Mouse (Mus musculus): ENCODE results near the gene Hc. TPM values are rescaled to one million over a fixed set of nuclear protein-coding genes. Genes with fewer than 3 reads are reported as not detected.

Hc gene
- total RNA-seq, 2 experiments from 2014 or later = not detected

GRCm38 (mm10) chr2:34979459-34980011 lies 81.7 kb downstream of the Hc start:
- no peak for ATAC-seq (ENCODE audit: poor library complexity, severe bottlenecking)

- no peak for ATAC-seq (ENCODE audit: poor library complexity, severe bottlenecking)
Observed at GRCm38 (mm10) chr2:34978226-34978625, 83.0 kb downstream of the Hc start.

GRCm38 (mm10) chr2:34976945-34977658 lies 84.1 kb downstream of the Hc start:
- peak; percentile 81 for ATAC-seq (ENCODE audit: poor library complexity, severe bottlenecking)

- peak; percentile 84 for ATAC-seq (ENCODE audit: poor library complexity, severe bottlenecking)
Observed at GRCm38 (mm10) chr2:34976447-34976846, 84.8 kb downstream of the Hc start.

- no peak for ATAC-seq (ENCODE audit: poor library complexity, severe bottlenecking)
Observed at GRCm38 (mm10) chr2:34973087-34973486, 88.2 kb downstream of the Hc start.

- no peak for ATAC-seq (ENCODE audit: poor library complexity, severe bottlenecking)
Observed at GRCm38 (mm10) chr2:34971080-34971888, 90.0 kb downstream of the Hc start.

GRCm38 (mm10) chr2:34970092-34970750 lies 91.0 kb downstream of the Hc start:
- ATAC-seq (ENCODE audit: poor library complexity, severe bottlenecking) = peak; percentile 68

- ATAC-seq (ENCODE audit: poor library complexity, severe bottlenecking) = no peak
Observed at GRCm38 (mm10) chr2:34969166-34969565, 92.1 kb downstream of the Hc start.

- no peak for ATAC-seq (ENCODE audit: poor library complexity, severe bottlenecking)
Observed at GRCm38 (mm10) chr2:34966243-34966934, 94.8 kb downstream of the Hc start.

- ATAC-seq (ENCODE audit: poor library complexity, severe bottlenecking) = no peak
Observed at GRCm38 (mm10) chr2:34965806-34966205, 95.4 kb downstream of the Hc start.

- ATAC-seq (ENCODE audit: poor library complexity, severe bottlenecking) = peak; percentile 67
Observed at GRCm38 (mm10) chr2:34965293-34965692, 95.9 kb downstream of the Hc start.

GRCm38 (mm10) chr2:34964651-34965050 lies 96.6 kb downstream of the Hc start:
- ATAC-seq (ENCODE audit: poor library complexity, severe bottlenecking) = no peak

GRCm38 (mm10) chr2:34964230-34964629 lies 97.0 kb downstream of the Hc start:
- no peak for ATAC-seq (ENCODE audit: poor library complexity, severe bottlenecking)

- peak; percentile 57 for ATAC-seq (ENCODE audit: poor library complexity, severe bottlenecking)
Observed at GRCm38 (mm10) chr2:34963371-34963956, 97.8 kb downstream of the Hc start.

GRCm38 (mm10) chr2:34962893-34963292 lies 98.3 kb downstream of the Hc start:
- 0 out of 2 replicates have a peak, but pooled peaks have one; percentile 16 for ATAC-seq (ENCODE audit: poor library complexity, severe bottlenecking)

GRCm38 (mm10) chr2:34962211-34962610 lies 99.0 kb downstream of the Hc start:
- no peak for ATAC-seq (ENCODE audit: poor library complexity, severe bottlenecking)

GRCm38 (mm10) chr2:34961481-34962036 lies 99.7 kb downstream of the Hc start, which contains the start of gene Traf1:
TSS of gene Traf1 (minus strand) at chr2:34961772.
- peak; percentile 29 for ATAC-seq (ENCODE audit: poor library complexity, severe bottlenecking)

GRCm38 (mm10) chr2:34960966-34961365 lies 100.3 kb downstream of the Hc start:
- ATAC-seq (ENCODE audit: poor library complexity, severe bottlenecking) = no peak

GRCm38 (mm10) chr2:34960466-34960865 lies 100.8 kb downstream of the Hc start:
- ATAC-seq (ENCODE audit: poor library complexity, severe bottlenecking) = no peak

GRCm38 (mm10) chr2:34958582-34958981 lies 102.7 kb downstream of the Hc start:
- ATAC-seq (ENCODE audit: poor library complexity, severe bottlenecking) = peak; percentile 25; the same call in 1 of the 2 replicates
